Mouse (Mus musculus): ENCODE measurements at regions not wholly inside any gene's neighbourhood (a gene's known extent, or its start where the extent isn't known, plus 50 kb on each side); places are given as distances from the start of the nearest gene placed in this dataset.
A peak's percentile ranks its signal among the peaks of the same experiment; 100 is the strongest.

GRCm38 (mm10) chr9:43480826-43481591 lies 170.4 kb downstream of the Trim29 start:
- ATAC-seq (peak; percentile 50; the same call in 1 of the 2 replicates), DNase-seq (no peak)
- H3K4me3 ChIP-seq (ENCODE audit: low read depth, low read length): no peak overlapping the region

GRCm38 (mm10) chr9:43482101-43483090 lies 171.7 kb downstream of the Trim29 start:
- H3K4me2 ChIP-seq (ENCODE audit: low read depth): no peak overlapping the region
- DNase-seq (no peak), ATAC-seq (0 out of 2 replicates have a peak, but pooled peaks have one; percentile 16)
- WGBS: 71% methylated on average over 11 of the region's 11 CpGs
- no peak overlapping the region for H3K27ac ChIP-seq (ENCODE audit: low read depth, low read length)
- no peaks in the 10 kb centered on the region for H3K4me1 ChIP-seq (ENCODE audit: insufficient read depth)
- no peaks in the 10 kb centered on the region for H3K36me3 ChIP-seq (ENCODE audit: insufficient read depth)
- no peak for TF ChIP-seq CTCF (IDR thresholded peaks at IDR 0.05; ENCODE audit: low read depth)
- no peak overlapping the region for H3K4me3 ChIP-seq (ENCODE audit: low read depth, low read length)
- no peak overlapping the region for H3K9ac ChIP-seq
- no peaks in the 10 kb centered on the region for H3K27me3 ChIP-seq (ENCODE audit: insufficient read depth, low read length)
- no peaks in the 10 kb centered on the region for H3K9me3 ChIP-seq (ENCODE audit: low read length)

More at GRCm38 (mm10) chr9:43480826-43481591, 170.4 kb downstream of the Trim29 start:
- Histone ChIP-seq H3K27me3 (ENCODE audit: insufficient read depth, low read length) (no peaks in the 10 kb centered on the region), H3K4me2 (ENCODE audit: low read depth) (no peak overlapping the region), H3K4me1 (ENCODE audit: insufficient read depth) (no peaks in the 10 kb centered on the region), H3K9me3 (ENCODE audit: low read length) (no peaks in the 10 kb centered on the region), H3K36me3 (ENCODE audit: insufficient read depth) (no peaks in the 10 kb centered on the region), H3K9ac (no peak overlapping the region), H3K27ac (ENCODE audit: low read depth, low read length) (no peak overlapping the region)
- TF ChIP-seq CTCF (IDR thresholded peaks at IDR 0.05; ENCODE audit: low read depth): no peak
- 43% methylated on average over 3 of the region's 3 CpGs for WGBS

GRCm38 (mm10) chr9:43483195-43483594 lies 172.5 kb downstream of the Trim29 start:
- WGBS: 60% methylated on average over 2 of the region's 2 CpGs
- DNase-seq: no peak
- no peak overlapping the region for H3K4me3 ChIP-seq (ENCODE audit: low read depth, low read length)

GRCm38 (mm10) chr9:43483906-43484305 lies 173.3 kb downstream of the Trim29 start:
- ATAC-seq (no peak), DNase-seq (no peak)
- TF ChIP-seq CTCF (IDR thresholded peaks at IDR 0.05; ENCODE audit: low read depth): peak; percentile 20; the same call in 1 of the 2 replicates
- Histone ChIP-seq H3K4me2 (ENCODE audit: low read depth) (no peak overlapping the region), H3K36me3 (ENCODE audit: insufficient read depth) (no peaks in the 10 kb centered on the region), H3K27me3 (ENCODE audit: insufficient read depth, low read length) (no peaks in the 10 kb centered on the region), H3K9me3 (ENCODE audit: low read length) (no peaks in the 10 kb centered on the region), H3K27ac (ENCODE audit: low read depth, low read length) (no peak overlapping the region), H3K9ac (no peak overlapping the region), H3K4me1 (ENCODE audit: insufficient read depth) (no peaks in the 10 kb centered on the region), H3K4me3 (ENCODE audit: low read depth, low read length) (no peak overlapping the region)
- 83% methylated on average over 2 of the region's 2 CpGs for WGBS

More at GRCm38 (mm10) chr9:43483195-43483594, 172.5 kb downstream of the Trim29 start:
- Histone ChIP-seq H3K36me3 (ENCODE audit: insufficient read depth) (no peaks in the 10 kb centered on the region), H3K4me1 (ENCODE audit: insufficient read depth) (no peaks in the 10 kb centered on the region), H3K9ac (no peak overlapping the region), H3K27me3 (ENCODE audit: insufficient read depth, low read length) (no peaks in the 10 kb centered on the region), H3K27ac (ENCODE audit: low read depth, low read length) (no peak overlapping the region), H3K4me2 (ENCODE audit: low read depth) (no peak overlapping the region), H3K9me3 (ENCODE audit: low read length) (no peaks in the 10 kb centered on the region)
- TF ChIP-seq CTCF (IDR thresholded peaks at IDR 0.05; ENCODE audit: low read depth): no peak
- no peak for ATAC-seq

GRCm38 (mm10) chr9:43486704-43487103 lies 176.1 kb downstream of the Trim29 start:
- 79% methylated on average over 4 of the region's 4 CpGs for WGBS

GRCm38 (mm10) chr9:43489205-43489604 lies 178.6 kb downstream of the Trim29 start:
- H3K27ac ChIP-seq (ENCODE audit: low read depth, low read length): no peak overlapping the region
- no peak overlapping the region for H3K4me2 ChIP-seq (ENCODE audit: low read depth)
- 78% methylated on average over 8 of the region's 8 CpGs for WGBS
- H3K9me3 ChIP-seq (ENCODE audit: low read length): no peaks in the 10 kb centered on the region
- H3K9ac ChIP-seq: no peak overlapping the region
- H3K27me3 ChIP-seq (ENCODE audit: insufficient read depth, low read length): no peaks in the 10 kb centered on the region
- DNase-seq (no peak), ATAC-seq (no peak)
- H3K4me3 ChIP-seq (ENCODE audit: low read depth, low read length): no peak overlapping the region
- no peak for TF ChIP-seq CTCF (IDR thresholded peaks at IDR 0.05; ENCODE audit: low read depth)
- H3K4me1 ChIP-seq (ENCODE audit: insufficient read depth): no peaks in the 10 kb centered on the region
- no peaks in the 10 kb centered on the region for H3K36me3 ChIP-seq (ENCODE audit: insufficient read depth)

More at GRCm38 (mm10) chr9:43486704-43487103, 176.1 kb downstream of the Trim29 start:
- Histone ChIP-seq H3K27me3 (ENCODE audit: insufficient read depth, low read length) (no peaks in the 10 kb centered on the region), H3K9me3 (ENCODE audit: low read length) (no peaks in the 10 kb centered on the region), H3K4me1 (ENCODE audit: insufficient read depth) (no peaks in the 10 kb centered on the region), H3K27ac (ENCODE audit: low read depth, low read length) (no peak overlapping the region), H3K36me3 (ENCODE audit: insufficient read depth) (no peaks in the 10 kb centered on the region), H3K4me3 (ENCODE audit: low read depth, low read length) (no peak overlapping the region), H3K9ac (no peak overlapping the region), H3K4me2 (ENCODE audit: low read depth) (no peak overlapping the region)
- ATAC-seq (no peak), DNase-seq (no peak)
- TF ChIP-seq CTCF (IDR thresholded peaks at IDR 0.05; ENCODE audit: low read depth): no peak
